Mouse (Mus musculus) kidney, adult 2 months (tissue): Measurements from ENCODE around the gene Pepd. TPM values are rescaled to one million over a fixed set of nuclear protein-coding genes. Genes with fewer than 3 reads are reported as not detected.

Source experiments
- DNase-seq: peaks from one replicate; pipeline ENCODE4 v3.0.0; 2021
- H3K27ac ChIP-seq: fragments of 200-500 bp; 2 replicates; pipeline ENCODE4 v1.5.1; 2012; ENCODE audit warnings: low read depth, low read length, control low read depth, inconsistent platforms; ENCODE audit not compliant: insufficient read depth
- H3K27me3 ChIP-seq: fragments of 200-500 bp; replicated peaks from 2 replicates; pipeline ENCODE4 v1.6.1; 2012; ENCODE audit warnings: mild to moderate bottlenecking, moderate library complexity, low read length, inconsistent platforms; ENCODE audit not compliant: control insufficient read depth, insufficient read depth
- H3K36me3 ChIP-seq: fragments of 200-500 bp; 2 replicates; pipeline ENCODE4 v1.6.1; 2012; ENCODE audit warnings: mild to moderate bottlenecking, moderate library complexity, low read length, inconsistent platforms; ENCODE audit not compliant: control insufficient read depth, insufficient read depth
- H3K4me1 ChIP-seq: fragments of 200-500 bp; 2 replicates; pipeline ENCODE4 v1.6.1; 2011; ENCODE audit warnings: low read length; ENCODE audit not compliant: control insufficient read depth, insufficient read depth
- H3K4me3 ChIP-seq: fragments of 200-500 bp; 2 replicates; pipeline ENCODE4 v1.5.1; 2011; ENCODE audit warnings: mild to moderate bottlenecking, low read depth, low read length, control low read depth; ENCODE audit not compliant: insufficient read depth
- CTCF ChIP-seq: fragments of 200-500 bp; conservative IDR thresholded peaks from 2 replicates; pipeline ENCODE4 v1.5.1; 2011; ENCODE audit warnings: low read depth, mild to moderate bottlenecking, control low read depth, low read length, moderate library complexity, mixed read lengths; ENCODE audit not compliant: insufficient read depth, insufficient read length
- POLR2A ChIP-seq: fragments of 200-500 bp; IDR thresholded peaks from one replicate; pipeline ENCODE4 v1.6.1; 2011; ENCODE audit warnings: low read depth, low read length, control low read depth
- WGBS: fragments of 180-500 bp; shearing (Covaris S2); methylation state at CpG from one replicate; pipeline ENCODE4 v1.1.7; 2018; 5-methylcytosine and 5-hydroxymethylcytosine counted together
- polyA plus RNA-seq: library from polyadenylated mRNA; depleted of rRNA; stranded (reverse); fragments of >200 nt; gene quantifications from 2 replicates; pipeline ENCODE4 v1.2.3, GENCODE M21; 2012

Pepd gene
- polyA plus RNA-seq, 1 experiment: 299 TPM

DNA sequence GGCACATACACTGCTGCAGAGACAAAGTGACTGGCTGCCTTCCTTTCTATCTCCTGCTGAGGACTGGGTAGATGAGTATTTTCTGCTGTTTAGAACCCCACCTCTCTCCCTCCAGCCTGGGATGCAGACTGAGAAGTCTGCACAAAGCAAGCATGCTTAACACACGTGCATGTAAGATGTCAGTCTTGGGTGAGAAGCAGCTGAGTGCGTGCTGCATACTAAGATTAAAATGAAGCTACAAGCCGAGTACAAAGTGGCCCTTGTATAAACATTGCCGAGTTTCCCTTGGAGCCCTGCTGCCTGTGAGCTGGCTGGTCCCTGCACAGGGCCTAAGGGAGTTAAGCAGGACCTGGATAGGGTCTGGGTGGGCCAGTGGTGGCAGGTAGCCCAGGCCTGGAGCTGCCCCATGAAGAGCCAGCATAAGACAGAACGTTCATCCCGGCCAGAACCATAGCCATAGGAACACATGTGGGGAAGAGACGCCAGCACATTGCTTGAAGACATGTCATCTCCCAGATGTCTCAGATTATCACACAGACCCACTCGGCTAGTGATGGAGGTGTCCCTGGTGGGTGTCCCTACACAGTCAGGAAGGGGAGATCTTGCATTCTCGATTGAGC lies 115.7 kb downstream of the Pepd start:
- WGBS: 80% methylated on average over 9 of the region's 9 CpGs
- no peak overlapping the region for H3K27ac ChIP-seq
- H3K36me3 ChIP-seq: no peaks in the 10 kb centered on the region
- H3K27me3 ChIP-seq: no peaks in the 10 kb centered on the region
- DNase-seq: no peak
- no peak overlapping the region for H3K4me3 ChIP-seq
- no peak for TF ChIP-seq POLR2A
- TF ChIP-seq CTCF: no peak
- H3K4me1 ChIP-seq: no peaks in the 10 kb centered on the region

DNA sequence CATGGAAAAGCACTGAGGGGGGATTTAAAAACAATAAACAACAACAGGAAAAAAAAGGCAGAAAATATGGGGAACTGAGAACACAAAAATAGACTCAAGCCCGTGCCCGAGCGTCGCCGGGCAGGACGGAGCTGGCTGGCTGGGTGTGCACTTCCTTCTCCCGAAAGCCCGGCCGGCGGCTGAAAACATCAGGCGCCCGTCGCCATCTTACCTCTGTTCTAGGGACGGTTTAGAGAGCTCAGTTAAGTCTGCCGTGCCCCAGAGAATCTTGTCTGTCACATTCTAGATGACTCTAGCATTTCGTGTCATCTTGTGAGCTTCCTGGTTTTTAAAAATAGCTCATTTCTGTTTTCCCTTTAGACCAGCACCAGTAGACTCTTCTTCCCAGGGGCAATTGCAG lies 116.4 kb downstream of the Pepd start:
- DNase-seq: peak; percentile 27

DNA sequence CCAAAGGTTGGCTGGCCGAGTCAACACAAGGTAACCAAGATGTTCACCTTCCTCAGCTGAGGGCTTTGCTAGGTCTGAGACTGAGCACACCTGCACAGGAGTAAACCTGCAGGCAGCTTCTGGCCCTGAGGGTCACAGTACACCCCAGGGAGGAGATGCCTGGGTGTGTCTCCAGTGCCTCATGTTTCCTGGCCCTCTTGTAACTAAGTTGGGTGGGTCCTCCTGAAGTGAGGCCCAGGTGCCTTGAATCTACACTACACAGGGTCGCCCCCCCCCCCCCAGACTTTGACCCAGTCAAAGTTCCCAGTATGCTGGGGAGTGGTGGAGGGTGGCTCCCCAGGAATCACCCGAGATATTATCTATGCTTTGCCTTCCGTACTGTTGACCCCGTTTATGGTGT lies 117.0 kb downstream of the Pepd start:
- Histone ChIP-seq H3K4me3 (no peak overlapping the region), H3K27ac (no peak overlapping the region), H3K36me3 (no peaks in the 10 kb centered on the region), H3K27me3 (no peaks in the 10 kb centered on the region), H3K4me1 (no peaks in the 10 kb centered on the region)
- 70% methylated on average over 5 of the region's 5 CpGs for WGBS
- TF ChIP-seq CTCF: no peak
- TF ChIP-seq POLR2A: no peak
- no peak for DNase-seq

More for the DNA sequence above, 116.4 kb downstream of the Pepd start:
- no peak for TF ChIP-seq CTCF
- Histone ChIP-seq H3K27me3 (no peaks in the 10 kb centered on the region), H3K4me1 (no peaks in the 10 kb centered on the region), H3K27ac (no peak overlapping the region), H3K36me3 (no peaks in the 10 kb centered on the region), H3K4me3 (no peak overlapping the region)
- WGBS: 78% methylated on average over 16 of the region's 16 CpGs

DNA sequence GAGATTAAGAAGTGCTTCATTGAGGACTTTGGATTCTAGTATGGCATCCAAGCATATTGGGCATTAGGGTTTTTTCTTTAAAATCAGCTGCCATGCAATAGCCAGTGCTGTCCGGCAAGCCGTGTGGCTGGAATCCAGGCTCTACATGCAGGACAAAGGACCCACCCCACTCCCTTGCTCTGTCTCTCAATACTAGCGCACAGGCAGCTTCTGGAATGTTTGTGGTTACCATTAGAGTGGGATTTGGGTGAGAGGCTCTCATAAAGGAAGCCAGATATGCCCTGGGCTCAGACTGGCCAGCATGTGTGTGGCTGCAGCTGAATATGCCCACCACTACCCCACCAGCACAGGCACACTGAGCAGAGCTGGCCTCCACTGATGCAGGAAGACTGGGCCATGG lies 117.5 kb downstream of the Pepd start:
- Histone ChIP-seq H3K27ac (no peak overlapping the region), H3K27me3 (no peaks in the 10 kb centered on the region), H3K4me3 (no peak overlapping the region), H3K4me1 (no peaks in the 10 kb centered on the region), H3K36me3 (no peaks in the 10 kb centered on the region)
- TF ChIP-seq POLR2A: no peak
- WGBS: 85% methylated on average over 3 of the region's 3 CpGs
- no peak for DNase-seq

DNA sequence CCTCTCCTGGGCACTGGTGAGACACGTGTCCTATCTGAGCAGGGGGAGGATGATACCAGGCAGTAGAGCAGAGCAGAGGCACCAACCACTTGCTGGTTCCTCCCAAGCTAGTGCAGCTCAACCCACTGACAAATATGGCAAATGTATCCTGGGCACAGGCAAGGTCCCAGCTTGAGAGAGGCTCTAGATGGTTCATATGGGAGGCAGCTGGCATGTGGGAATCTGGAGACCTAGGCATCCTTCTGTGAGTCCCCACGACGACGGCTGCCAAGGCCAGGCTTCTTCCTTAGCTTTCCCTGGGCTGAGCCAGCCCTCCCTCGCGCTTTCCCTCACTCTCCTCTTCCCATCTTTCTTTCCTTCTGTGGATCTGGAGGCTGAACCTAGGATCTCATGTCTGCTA lies 118.4 kb downstream of the Pepd start:
- H3K27me3 ChIP-seq: no peaks in the 10 kb centered on the region
- H3K36me3 ChIP-seq: no peaks in the 10 kb centered on the region
- H3K4me3 ChIP-seq: no peak overlapping the region
- no peak for DNase-seq
- WGBS: 86% methylated on average over 6 of the region's 6 CpGs
- no peak overlapping the region for H3K27ac ChIP-seq
- TF ChIP-seq POLR2A (no peak), CTCF (no peak)
- H3K4me1 ChIP-seq: no peaks in the 10 kb centered on the region

DNA sequence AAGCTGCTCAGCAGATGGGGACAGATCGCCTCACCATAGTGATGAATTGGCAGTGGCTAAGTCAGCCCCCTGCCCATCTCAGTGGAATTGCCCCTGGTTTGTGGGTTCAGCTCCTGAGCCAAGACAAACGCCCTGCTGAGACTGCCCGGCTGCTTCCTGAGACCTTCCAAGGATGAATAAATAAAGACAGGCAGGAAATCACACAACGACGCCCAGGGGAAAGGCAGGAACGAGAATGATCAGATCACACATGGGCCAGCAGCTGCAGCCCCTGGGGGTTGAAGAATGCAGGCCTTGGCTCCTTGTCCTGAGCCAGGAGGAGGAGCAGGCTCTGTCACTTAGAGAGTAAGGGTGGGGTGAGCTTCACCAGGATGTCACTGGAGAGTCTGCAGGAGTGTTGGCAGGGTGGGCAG lies 123.0 kb downstream of the Pepd start:
- 0 out of 2 replicates have a peak overlapping the region, but pooled peaks have one; percentile 6 for H3K27ac ChIP-seq
- H3K4me1 ChIP-seq: no peaks in the 10 kb centered on the region
- no peaks in the 10 kb centered on the region for H3K27me3 ChIP-seq
- H3K4me3 ChIP-seq: no peak overlapping the region
- peak; percentile 69 for DNase-seq
- H3K36me3 ChIP-seq: no peaks in the 10 kb centered on the region
- TF ChIP-seq CTCF (no peak), POLR2A (no peak)
- WGBS: 45% methylated on average over 6 of the region's 6 CpGs

DNA sequence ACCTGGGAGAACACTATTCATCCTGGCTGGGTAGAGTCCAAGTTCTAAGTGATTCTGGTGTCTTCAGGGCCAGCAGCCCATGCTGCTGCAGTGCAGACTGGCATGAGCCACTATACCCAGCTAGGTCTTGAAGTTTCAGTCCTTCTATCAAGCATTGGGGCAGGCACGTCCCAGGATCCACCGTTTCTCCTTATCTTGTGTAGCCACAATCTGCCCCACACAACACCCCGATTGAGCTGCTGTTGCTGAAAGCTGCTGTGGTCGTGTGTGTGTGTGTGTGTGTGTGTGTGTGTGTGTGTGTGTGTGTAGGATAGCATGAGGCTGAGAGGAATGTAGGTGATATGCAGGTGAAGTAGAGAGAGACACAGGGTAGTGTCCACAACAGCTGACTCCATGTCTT lies 123.4 kb downstream of the Pepd start:
- no peak overlapping the region for H3K27ac ChIP-seq
- DNase-seq: no peak
- no peaks in the 10 kb centered on the region for H3K36me3 ChIP-seq
- TF ChIP-seq CTCF (no peak), POLR2A (no peak)
- H3K27me3 ChIP-seq: no peaks in the 10 kb centered on the region
- H3K4me3 ChIP-seq: no peak overlapping the region
- H3K4me1 ChIP-seq: no peaks in the 10 kb centered on the region
- 70% methylated on average over 4 of the region's 4 CpGs for WGBS
